Mouse (Mus musculus): ENCODE measurements around the gene Siah1b. TPM values are rescaled to one million over a fixed set of nuclear protein-coding genes. Genes with fewer than 3 reads are reported as not detected.

The Siah1b gene
- total and polyA plus RNA-seq, 2 experiments from 2014 or later, result 10.5 to 14.2 TPM

DNA sequence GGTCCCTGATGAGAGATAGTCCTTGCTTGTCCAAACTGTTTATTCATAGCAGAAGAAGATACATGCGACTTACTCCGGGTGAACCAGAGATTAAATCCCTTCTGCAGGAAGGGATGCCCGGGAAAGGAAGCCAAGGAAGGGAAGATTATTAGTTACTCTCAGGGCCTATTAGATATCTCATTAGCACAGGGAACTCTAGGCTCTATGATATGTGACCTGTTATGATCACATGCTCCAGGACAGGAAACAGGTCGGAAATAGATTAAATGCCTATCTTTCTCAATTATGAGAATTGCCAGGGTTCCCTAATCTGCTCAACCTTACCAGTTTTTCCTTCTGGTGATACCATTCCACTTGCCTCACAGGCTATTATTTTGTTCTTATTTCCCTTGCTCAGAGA is 20.6 kb downstream of the Siah1b start:
- no peak for TF ChIP-seq EP300 (IDR thresholded peaks at IDR 0.05; ENCODE audit: low read depth)
- TF ChIP-seq CTCF (IDR thresholded peaks at IDR 0.05; ENCODE audit: low read depth), result no peak
- Histone ChIP-seq H3K4me3 (ENCODE audit: low read depth, low read length) (no peak overlapping the region), H3K36me3 (replicated peaks; ENCODE audit: control insufficient read depth, insufficient read depth, low read length) (no peaks in the 10 kb centered on the region), H3K9me3 (replicated peaks; ENCODE audit: control insufficient read depth, low read length) (no peaks in the 10 kb centered on the region), H3K9ac (replicated peaks; ENCODE audit: low read depth, low read length) (no peak overlapping the region), H3K27ac (ENCODE audit: low read depth) (no peak overlapping the region), H3K4me2 (ENCODE audit: low read depth, low read length) (no peak overlapping the region), H3K27me3 (ENCODE audit: control insufficient read depth, insufficient read depth, low read length) (no peaks in the 10 kb centered on the region), H3K4me1 (ENCODE audit: control insufficient read depth, insufficient read depth) (no peaks in the 10 kb centered on the region)
- ATAC-seq (ENCODE audit: insufficient read depth, low read depth), result no peak
- DNase-seq (ENCODE audit: low spot score), result no peak
- 64% methylated on average over 4 of the region's 4 CpGs for WGBS

DNA sequence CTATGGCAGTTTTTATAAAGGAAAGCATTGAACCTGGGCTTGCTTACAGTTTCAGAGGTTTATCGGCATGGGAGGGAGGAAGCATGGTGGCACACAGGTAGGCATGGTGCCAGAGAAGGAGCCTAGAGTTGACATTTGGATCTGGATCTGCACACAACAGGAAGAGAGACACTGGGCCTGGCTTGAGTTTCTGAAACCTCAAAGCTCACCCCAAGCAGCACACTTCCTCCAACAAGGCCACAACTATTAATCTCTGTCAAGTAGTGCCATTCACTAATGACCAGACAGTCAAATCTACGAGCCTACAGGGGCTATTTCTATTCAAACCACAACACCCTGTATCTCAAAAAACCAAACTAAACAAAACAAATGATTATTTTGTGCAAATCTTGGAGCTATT is 29.6 kb downstream of the Siah1b start:
- no peak overlapping the region for H3K4me3 ChIP-seq (ENCODE audit: low read depth, low read length)
- no peaks in the 10 kb centered on the region for H3K9me3 ChIP-seq (replicated peaks; ENCODE audit: control insufficient read depth, low read length)
- TF ChIP-seq CTCF (IDR thresholded peaks at IDR 0.05; ENCODE audit: low read depth) (no peak), EP300 (IDR thresholded peaks at IDR 0.05; ENCODE audit: low read depth) (no peak)
- no peak for ATAC-seq (ENCODE audit: insufficient read depth, low read depth)
- no peaks in the 10 kb centered on the region for H3K36me3 ChIP-seq (replicated peaks; ENCODE audit: control insufficient read depth, insufficient read depth, low read length)
- H3K27me3 ChIP-seq (ENCODE audit: control insufficient read depth, insufficient read depth, low read length), result no peaks in the 10 kb centered on the region
- WGBS, result 65% methylated on average over 2 of the region's 2 CpGs
- no peaks in the 10 kb centered on the region for H3K4me1 ChIP-seq (ENCODE audit: control insufficient read depth, insufficient read depth)
- no peak overlapping the region for H3K9ac ChIP-seq (replicated peaks; ENCODE audit: low read depth, low read length)
- H3K4me2 ChIP-seq (ENCODE audit: low read depth, low read length), result no peak overlapping the region
- DNase-seq (ENCODE audit: low spot score), result no peak
- no peak overlapping the region for H3K27ac ChIP-seq (ENCODE audit: low read depth)

DNA sequence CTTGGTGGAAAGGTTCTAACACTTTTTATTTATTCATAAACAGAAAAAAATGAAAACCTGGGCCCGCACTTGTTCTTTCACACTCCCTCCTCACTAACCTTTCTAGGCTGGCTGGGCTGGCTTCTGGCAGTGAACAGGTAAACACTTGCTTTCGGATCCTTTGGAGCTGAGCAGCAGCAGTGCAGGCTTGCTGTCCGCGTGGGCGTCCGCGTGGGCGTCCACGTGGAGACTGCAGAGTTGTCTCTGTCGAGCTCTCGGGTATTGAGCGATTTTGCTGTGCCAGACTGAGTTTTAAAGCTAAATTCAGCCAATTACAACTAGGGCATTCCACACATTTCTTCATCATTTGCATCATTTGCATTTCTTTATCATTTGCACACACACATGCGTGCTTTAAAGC is 34.2 kb downstream of the Siah1b start:
- no peak for ATAC-seq (ENCODE audit: insufficient read depth, low read depth)
- H3K4me3 ChIP-seq (ENCODE audit: low read depth, low read length), result no peak overlapping the region
- DNase-seq (ENCODE audit: low spot score), result no peak
- H3K4me2 ChIP-seq (ENCODE audit: low read depth, low read length), result no peak overlapping the region
- H3K27ac ChIP-seq (ENCODE audit: low read depth), result no peak overlapping the region
- H3K9ac ChIP-seq (replicated peaks; ENCODE audit: low read depth, low read length), result no peak overlapping the region
- no peaks in the 10 kb centered on the region for H3K27me3 ChIP-seq (ENCODE audit: control insufficient read depth, insufficient read depth, low read length)
- WGBS, result 58% methylated on average over 13 of the region's 13 CpGs
- H3K4me1 ChIP-seq (ENCODE audit: control insufficient read depth, insufficient read depth), result no peaks in the 10 kb centered on the region
- TF ChIP-seq EP300 (IDR thresholded peaks at IDR 0.05; ENCODE audit: low read depth) (no peak), CTCF (IDR thresholded peaks at IDR 0.05; ENCODE audit: low read depth) (no peak)
- no peaks in the 10 kb centered on the region for H3K9me3 ChIP-seq (replicated peaks; ENCODE audit: control insufficient read depth, low read length)
- H3K36me3 ChIP-seq (replicated peaks; ENCODE audit: control insufficient read depth, insufficient read depth, low read length), result no peaks in the 10 kb centered on the region

DNA sequence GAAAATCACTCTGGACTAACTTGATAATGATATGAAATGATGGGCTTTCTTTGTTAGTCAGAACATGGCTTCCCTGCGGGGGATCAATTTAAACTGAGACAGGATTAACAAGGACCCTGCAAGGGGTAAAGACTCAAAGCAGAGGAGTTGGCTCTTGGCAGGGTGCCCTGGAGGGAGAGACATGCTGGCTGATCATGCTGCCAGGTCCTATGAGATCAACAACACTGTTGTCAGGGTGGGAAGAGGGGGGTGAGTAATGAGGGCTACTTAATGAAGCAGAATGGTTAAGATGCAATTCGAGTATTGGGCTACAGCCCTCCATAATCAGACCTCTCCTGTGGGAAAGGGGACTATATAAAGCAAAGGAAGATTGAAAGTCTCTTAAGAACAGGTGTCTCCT is 37.4 kb downstream of the Siah1b start:
- DNase-seq (ENCODE audit: low spot score), result no peak
- Histone ChIP-seq H3K36me3 (replicated peaks; ENCODE audit: control insufficient read depth, insufficient read depth, low read length) (no peaks in the 10 kb centered on the region), H3K4me2 (ENCODE audit: low read depth, low read length) (no peak overlapping the region), H3K27me3 (ENCODE audit: control insufficient read depth, insufficient read depth, low read length) (no peaks in the 10 kb centered on the region), H3K9ac (replicated peaks; ENCODE audit: low read depth, low read length) (no peak overlapping the region), H3K4me3 (ENCODE audit: low read depth, low read length) (no peak overlapping the region), H3K9me3 (replicated peaks; ENCODE audit: control insufficient read depth, low read length) (no peaks in the 10 kb centered on the region), H3K27ac (ENCODE audit: low read depth) (no peak overlapping the region), H3K4me1 (ENCODE audit: control insufficient read depth, insufficient read depth) (no peaks in the 10 kb centered on the region)
- TF ChIP-seq CTCF (IDR thresholded peaks at IDR 0.05; ENCODE audit: low read depth) (no peak), EP300 (IDR thresholded peaks at IDR 0.05; ENCODE audit: low read depth) (no peak)
- no peak for ATAC-seq (ENCODE audit: insufficient read depth, low read depth)
- WGBS, result 38% methylated on average over 2 of the region's 2 CpGs

DNA sequence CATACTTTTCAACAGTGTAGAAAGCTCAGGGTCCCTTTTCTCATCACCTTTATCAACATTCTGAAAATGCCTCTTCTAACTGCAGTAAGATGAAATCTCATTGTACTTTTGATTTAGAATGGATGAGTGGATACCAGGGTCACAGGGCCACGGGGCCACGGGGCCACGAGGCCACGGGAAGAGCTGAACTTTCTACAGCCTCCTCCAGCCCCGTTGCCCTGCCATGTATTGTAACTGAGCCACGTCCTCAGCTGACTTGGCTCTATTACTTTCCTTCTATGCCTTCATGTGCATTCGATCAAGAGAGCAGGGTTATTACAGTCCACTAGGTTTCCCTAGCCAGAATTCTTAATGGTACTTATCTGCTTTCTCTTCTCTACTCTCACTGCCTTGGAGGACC is 40.4 kb downstream of the Siah1b start:
- no peak overlapping the region for H3K4me2 ChIP-seq (ENCODE audit: low read depth, low read length)
- ATAC-seq (ENCODE audit: insufficient read depth, low read depth), result no peak
- no peak overlapping the region for H3K4me3 ChIP-seq (ENCODE audit: low read depth, low read length)
- H3K27ac ChIP-seq (ENCODE audit: low read depth), result no peak overlapping the region
- no peak overlapping the region for H3K9ac ChIP-seq (replicated peaks; ENCODE audit: low read depth, low read length)
- DNase-seq (ENCODE audit: low spot score), result no peak
- H3K27me3 ChIP-seq (ENCODE audit: control insufficient read depth, insufficient read depth, low read length), result no peaks in the 10 kb centered on the region
- TF ChIP-seq EP300 (IDR thresholded peaks at IDR 0.05; ENCODE audit: low read depth) (no peak), CTCF (IDR thresholded peaks at IDR 0.05; ENCODE audit: low read depth) (no peak)
- no peaks in the 10 kb centered on the region for H3K4me1 ChIP-seq (ENCODE audit: control insufficient read depth, insufficient read depth)
- H3K9me3 ChIP-seq (replicated peaks; ENCODE audit: control insufficient read depth, low read length), result no peaks in the 10 kb centered on the region
- whole genome bisulfite sequencing, result 73% methylated on average over 7 of the region's 7 CpGs
- no peaks in the 10 kb centered on the region for H3K36me3 ChIP-seq (replicated peaks; ENCODE audit: control insufficient read depth, insufficient read depth, low read length)

DNA sequence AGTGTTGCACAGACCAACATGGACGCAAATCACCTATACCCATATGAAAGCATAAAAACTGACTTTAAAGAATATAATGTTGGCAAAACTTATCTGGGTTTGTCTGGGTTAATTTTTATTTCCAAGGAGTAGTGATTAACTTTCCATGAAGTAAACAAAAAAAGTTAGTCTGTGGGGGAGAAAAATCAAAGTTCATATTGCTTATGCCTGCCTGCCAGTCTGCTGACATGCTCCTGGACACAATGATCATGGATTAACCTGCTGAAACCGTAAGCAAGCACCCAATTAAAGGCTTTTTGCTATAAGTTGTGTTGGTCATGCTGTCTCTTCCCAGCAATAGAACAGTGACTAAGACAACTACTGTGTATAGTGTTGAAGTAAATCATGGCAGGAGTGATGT is 40.9 kb downstream of the Siah1b start:
- Histone ChIP-seq H3K9ac (replicated peaks; ENCODE audit: low read depth, low read length) (no peak overlapping the region), H3K4me1 (ENCODE audit: control insufficient read depth, insufficient read depth) (no peaks in the 10 kb centered on the region), H3K27ac (ENCODE audit: low read depth) (no peak overlapping the region), H3K27me3 (ENCODE audit: control insufficient read depth, insufficient read depth, low read length) (no peaks in the 10 kb centered on the region), H3K9me3 (replicated peaks; ENCODE audit: control insufficient read depth, low read length) (no peaks in the 10 kb centered on the region), H3K4me3 (ENCODE audit: low read depth, low read length) (no peak overlapping the region), H3K4me2 (ENCODE audit: low read depth, low read length) (no peak overlapping the region), H3K36me3 (replicated peaks; ENCODE audit: control insufficient read depth, insufficient read depth, low read length) (no peaks in the 10 kb centered on the region)
- TF ChIP-seq CTCF (IDR thresholded peaks at IDR 0.05; ENCODE audit: low read depth), result no peak
- TF ChIP-seq EP300 (IDR thresholded peaks at IDR 0.05; ENCODE audit: low read depth), result no peak
- no peak for ATAC-seq (ENCODE audit: insufficient read depth, low read depth)
- DNase-seq (ENCODE audit: low spot score), result no peak
- 84% methylated on average over 2 of the region's 2 CpGs for WGBS

Measured in heart, postnatal 0 days (tissue).